Mouse (Mus musculus): ENCODE data around the gene Clcnkb. TPM values are rescaled to one million over a fixed set of nuclear protein-coding genes. Genes with fewer than 3 reads are reported as not detected.
A peak's percentile ranks its signal among the peaks of the same experiment; 100 is the strongest.

Clcnkb gene
- polyA plus RNA-seq, 1 experiment from 2014 or later, result not detected

GRCm38 (mm10) chr4:141451916-141452450 lies 36.2 kb upstream of the Clcnkb start:
- no peaks in the 10 kb centered on the region for H3K27me3 ChIP-seq
- H3K36me3 ChIP-seq, result peaks cover 68% of the 10 kb centered on the region
- no peak overlapping the region for H3K4me3 ChIP-seq
- ATAC-seq (ENCODE audit: low FRiP score, low read depth), result no peak
- H3K9ac ChIP-seq, result no peak overlapping the region
- H3K27ac ChIP-seq, result no peak overlapping the region
- peaks cover 13% of the 10 kb centered on the region; the same call in 1 of the 2 replicates for H3K4me1 ChIP-seq
- no peaks in the 10 kb centered on the region for H3K9me3 ChIP-seq
- WGBS, result 93% methylated on average over 9 of the region's 9 CpGs
- no peak overlapping the region for H3K4me2 ChIP-seq (replicated peaks)

GRCm38 (mm10) chr4:141451251-141451650 lies 35.4 kb upstream of the Clcnkb start:
- Histone ChIP-seq H3K27me3 (no peaks in the 10 kb centered on the region), H3K27ac (no peak overlapping the region), H3K9me3 (no peaks in the 10 kb centered on the region), H3K4me2 (replicated peaks) (no peak overlapping the region), H3K9ac (no peak overlapping the region), H3K4me1 (peaks cover 15% of the 10 kb centered on the region), H3K36me3 (peaks cover 71% of the 10 kb centered on the region), H3K4me3 (no peak overlapping the region)
- ATAC-seq (ENCODE audit: low FRiP score, low read depth), result no peak
- WGBS, result 86% methylated on average over 2 of the region's 2 CpGs

- Histone ChIP-seq H3K36me3 (peaks cover 42% of the 10 kb centered on the region), H3K27me3 (no peaks in the 10 kb centered on the region), H3K4me2 (replicated peaks) (peak overlapping the region; percentile 81), H3K4me3 (peak overlapping the region; percentile 95), H3K9me3 (no peaks in the 10 kb centered on the region), H3K4me1 (peaks cover 18% of the 10 kb centered on the region), H3K9ac (no peak overlapping the region), H3K27ac (no peak overlapping the region)
- WGBS, result 75% methylated on average over 7 of the region's 7 CpGs
- no peak for ATAC-seq (ENCODE audit: low FRiP score, low read depth)
These were observed 30.4 kb upstream of the Clcnkb start for GRCm38 (mm10) chr4:141446211-141446610.

GRCm38 (mm10) chr4:141445328-141445720 lies 29.5 kb upstream of the Clcnkb start:
- Histone ChIP-seq H3K4me2 (replicated peaks) (peak overlapping the region; percentile 81), H3K4me3 (peak overlapping the region; percentile 95), H3K9ac (peak overlapping the region; percentile 95), H3K9me3 (no peaks in the 10 kb centered on the region), H3K27ac (peak overlapping the region; percentile 69; the same call in 1 of the 2 replicates), H3K27me3 (no peaks in the 10 kb centered on the region), H3K36me3 (peaks cover 41% of the 10 kb centered on the region), H3K4me1 (peaks cover 18% of the 10 kb centered on the region)
- 13% methylated on average over 14 of the region's 14 CpGs for WGBS
- ATAC-seq (ENCODE audit: low FRiP score, low read depth), result no peak

GRCm38 (mm10) chr4:141444451-141445327 lies 28.9 kb upstream of the Clcnkb start, which contains the start of gene Zbtb17:
Gene Zbtb17 (plus strand): TSS chr4:141444654.
- peak within 1 kb of the TSS; percentile 95 for H3K9ac ChIP-seq
- H3K36me3 ChIP-seq, result peaks cover 35% of the 10 kb centered on the region
- H3K4me3 ChIP-seq, result peak within 1 kb of the TSS; percentile 95
- no peaks in the 10 kb centered on the region for H3K27me3 ChIP-seq
- under 1% methylated on average over 85 of the region's 102 CpGs for WGBS
- no peaks in the 10 kb centered on the region for H3K9me3 ChIP-seq
- peak within 1 kb of the TSS; percentile 81 for H3K4me2 ChIP-seq (replicated peaks)
- peak within 1 kb of the TSS; percentile 69; the same call in 1 of the 2 replicates for H3K27ac ChIP-seq
- peaks cover 18% of the 10 kb centered on the region for H3K4me1 ChIP-seq
- ATAC-seq (ENCODE audit: low FRiP score, low read depth), result peak; percentile 87

- H3K9me3 ChIP-seq, result no peaks in the 10 kb centered on the region
- H3K36me3 ChIP-seq, result peaks cover 26% of the 10 kb centered on the region
- no peak for ATAC-seq (ENCODE audit: low FRiP score, low read depth)
- WGBS, result 50% methylated on average over 11 of the region's 11 CpGs
- H3K9ac ChIP-seq, result peak overlapping the region; percentile 95
- peak overlapping the region; percentile 81 for H3K4me2 ChIP-seq (replicated peaks)
- no peak overlapping the region for H3K27ac ChIP-seq
- H3K4me3 ChIP-seq, result peak overlapping the region; percentile 95
- H3K27me3 ChIP-seq, result no peaks in the 10 kb centered on the region
- peaks cover 18% of the 10 kb centered on the region for H3K4me1 ChIP-seq
These were observed 28.0 kb upstream of the Clcnkb start for GRCm38 (mm10) chr4:141443641-141444429.

GRCm38 (mm10) chr4:141440877-141441276 lies 25.1 kb upstream of the Clcnkb start:
- Histone ChIP-seq H3K4me2 (replicated peaks) (no peak overlapping the region), H3K4me1 (peaks cover 12% of the 10 kb centered on the region), H3K9me3 (no peaks in the 10 kb centered on the region), H3K4me3 (no peak overlapping the region), H3K27ac (no peak overlapping the region), H3K27me3 (no peaks in the 10 kb centered on the region), H3K9ac (no peak overlapping the region), H3K36me3 (no peaks in the 10 kb centered on the region)
- ATAC-seq (ENCODE audit: low FRiP score, low read depth), result no peak

- no peak for ATAC-seq (ENCODE audit: low FRiP score, low read depth)
- Histone ChIP-seq H3K27ac (no peak overlapping the region), H3K36me3 (no peaks in the 10 kb centered on the region), H3K27me3 (no peaks in the 10 kb centered on the region), H3K9ac (no peak overlapping the region), H3K9me3 (no peaks in the 10 kb centered on the region), H3K4me2 (replicated peaks) (no peak overlapping the region), H3K4me1 (peaks cover 5% of the 10 kb centered on the region), H3K4me3 (no peak overlapping the region)
- 81% methylated on average over 12 of the region's 12 CpGs for WGBS
These were observed 23.4 kb upstream of the Clcnkb start for GRCm38 (mm10) chr4:141439083-141439803.

- H3K4me1 ChIP-seq, result no peaks in the 10 kb centered on the region
- H3K4me2 ChIP-seq (replicated peaks), result no peak within 1 kb of the TSS
- H3K27ac ChIP-seq, result no peak within 1 kb of the TSS
- H3K4me3 ChIP-seq, result no peak within 1 kb of the TSS
- H3K27me3 ChIP-seq, result no peaks in the 10 kb centered on the region
- H3K36me3 ChIP-seq, result no peaks in the 10 kb centered on the region
- no peak for ATAC-seq (ENCODE audit: low FRiP score, low read depth)
- WGBS, result 62% methylated on average over 1 of the region's 1 CpGs
- H3K9me3 ChIP-seq, result no peaks in the 10 kb centered on the region
- H3K9ac ChIP-seq, result no peak within 1 kb of the TSS
These were observed 20.2 kb upstream of the Clcnkb start, which contains the start of gene Srarp for GRCm38 (mm10) chr4:141435974-141436373. Gene Srarp (minus strand): TSS chr4:141436105.

GRCm38 (mm10) chr4:141433191-141433590 lies 17.4 kb upstream of the Clcnkb start:
- Histone ChIP-seq H3K36me3 (no peaks in the 10 kb centered on the region), H3K9ac (no peak overlapping the region), H3K4me1 (no peaks in the 10 kb centered on the region), H3K9me3 (no peaks in the 10 kb centered on the region), H3K4me3 (no peak overlapping the region), H3K4me2 (replicated peaks) (no peak overlapping the region), H3K27ac (no peak overlapping the region), H3K27me3 (no peaks in the 10 kb centered on the region)
- WGBS, result 80% methylated on average over 18 of the region's 18 CpGs
- ATAC-seq (ENCODE audit: low FRiP score, low read depth), result no peak

GRCm38 (mm10) chr4:141432666-141433065 lies 16.9 kb upstream of the Clcnkb start:
- Histone ChIP-seq H3K27me3 (no peaks in the 10 kb centered on the region), H3K27ac (no peak overlapping the region), H3K4me3 (no peak overlapping the region), H3K9ac (no peak overlapping the region), H3K36me3 (no peaks in the 10 kb centered on the region), H3K4me2 (replicated peaks) (no peak overlapping the region), H3K9me3 (no peaks in the 10 kb centered on the region), H3K4me1 (no peaks in the 10 kb centered on the region)
- 61% methylated on average over 14 of the region's 14 CpGs for WGBS
- ATAC-seq (ENCODE audit: low FRiP score, low read depth), result no peak
